Mouse (Mus musculus) lung, adult 2 months (tissue): ENCODE measurements around the gene Txk.

ENCODE experiments used
- CTCF ChIP-seq: fragments of 200-500 bp; IDR thresholded peaks from 2 replicates; pipeline ENCODE4 v1.5.1; 2011; ENCODE audit warnings: mild to moderate bottlenecking, low read length, control low read depth; ENCODE audit not compliant: insufficient read depth
- POLR2A ChIP-seq: fragments of 200-500 bp; IDR thresholded peaks from 2 replicates; pipeline ENCODE4 v1.6.1; 2011; ENCODE audit warnings: low read depth, mild to moderate bottlenecking, control low read depth, low read length, borderline replicate concordance; ENCODE audit errors: extremely low read depth

- no peak for TF ChIP-seq POLR2A
- no peak for TF ChIP-seq CTCF
Observed at GRCm38 (mm10) chr5:72746461-72746860, 6.1 kb downstream of the Txk start.
